Comparison of ENCODE assay signal across 9 mouse cellular contexts in genomic region chr4:114410443-114410842, GRCm38 (mm10). TPM values are rescaled to one million over a fixed set of nuclear protein-coding genes. Genes with fewer than 3 reads are reported as not detected.
DNase-seq lines count a peak whose midpoint lies in the region; ATAC-seq and TF ChIP-seq lines count a peak whose summit lies in the region.
"Had no signal": no experiment of that assay in that cellular context is flagged by ENCODE, and none has a peak within 500 bp of the region (broad histone marks: within the 10 kb centered on the region; RNA-seq: fewer than 3 reads in every experiment).

No protein-coding gene starts in this region.

- no peak for DNase-seq in lung, embryonic 14.5 days
- no peak for DNase-seq in lung, adult 18-20 months
- DNase-seq in heart, embryonic 10.5 days (ENCODE audit: low spot score), result no peak
- DNase-seq in neural tube, embryonic 11.5 days (ENCODE audit: low spot score), result peak; percentile 45
- DNase-seq in ovary, postnatal 36 days (ENCODE audit: low spot score), result no peak
- DNase-seq in right cerebral cortex, postnatal 25 days, result no peak
- DNase-seq in frontal cortex, adult 2 months (ENCODE audit: extremely low spot score in 1 of 2, low spot score in 1 of 2), result no peak
- DNase-seq: cerebellum, postnatal 14 days had no signal

- H3K36me3 ChIP-seq in lung, embryonic 14.5 days (ENCODE audit: insufficient read depth), result 0 out of 2 replicates have a peak, but pooled peaks cover 4% of the 10 kb centered on the region
- no peaks in the 10 kb centered on the region for H3K36me3 ChIP-seq in heart, embryonic 10.5 days
- no peaks in the 10 kb centered on the region for H3K36me3 ChIP-seq in kidney, embryonic 15.5 days
- H3K36me3 ChIP-seq in neural tube, embryonic 11.5 days (ENCODE audit: control insufficient read depth, insufficient read depth, low read length), result no peaks in the 10 kb centered on the region

- no peaks in the 10 kb centered on the region for H3K9me3 ChIP-seq in lung, embryonic 14.5 days (ENCODE audit: low read depth, low read length)
- no peaks in the 10 kb centered on the region for H3K9me3 ChIP-seq in heart, embryonic 10.5 days
- H3K9me3 ChIP-seq in kidney, embryonic 15.5 days (replicated peaks), result no peaks in the 10 kb centered on the region
- no peaks in the 10 kb centered on the region for H3K9me3 ChIP-seq in neural tube, embryonic 11.5 days (ENCODE audit: control insufficient read depth, low read length)

- WGBS in lung, embryonic 14.5 days, result 39% methylated on average over 11 of the region's 11 CpGs
- 18% methylated on average over 11 of the region's 11 CpGs for WGBS in heart, embryonic 10.5 days
- 14% methylated on average over 11 of the region's 11 CpGs for WGBS in kidney, embryonic 15.5 days
- 7% methylated on average over 11 of the region's 11 CpGs for WGBS in neural tube, embryonic 11.5 days

- H3K9ac ChIP-seq in lung, embryonic 14.5 days, result no peak overlapping the region
- 0 out of 2 replicates have a peak overlapping the region, but pooled peaks have one; percentile 0 for H3K9ac ChIP-seq in kidney, embryonic 15.5 days
- no peak overlapping the region for H3K9ac ChIP-seq in neural tube, embryonic 11.5 days (ENCODE audit: low read length)

- H3K4me2 ChIP-seq in lung, embryonic 14.5 days, result peak overlapping the region; percentile 38; the same call in 1 of the 2 replicates
- peak overlapping the region; percentile 97 for H3K4me2 ChIP-seq in kidney, embryonic 15.5 days
- H3K4me2 ChIP-seq in neural tube, embryonic 11.5 days (ENCODE audit: low read depth), result peak overlapping the region; percentile 26

- peaks cover 16% of the 10 kb centered on the region for H3K27me3 ChIP-seq in lung, embryonic 14.5 days (ENCODE audit: insufficient read depth, low read length)
- peaks cover 89% of the 10 kb centered on the region for H3K27me3 ChIP-seq in heart, embryonic 10.5 days (ENCODE audit: insufficient read depth, poor library complexity, severe bottlenecking)
- peaks cover 38% of the 10 kb centered on the region for H3K27me3 ChIP-seq in kidney, embryonic 15.5 days
- H3K27me3 ChIP-seq in neural tube, embryonic 11.5 days (ENCODE audit: control insufficient read depth, insufficient read depth, low read length), result peaks cover 13% of the 10 kb centered on the region

- no peak for ATAC-seq in lung, embryonic 14.5 days (ENCODE audit: insufficient read depth)
- no peak for ATAC-seq in kidney, embryonic 15.5 days (replicated peaks; ENCODE audit: low FRiP score)
- peak; percentile 59; the same call in 1 of the 2 replicates for ATAC-seq in neural tube, embryonic 11.5 days (ENCODE audit: insufficient read depth, low FRiP score, low TSS enrichment)

- 0 out of 2 replicates have a peak, but pooled peaks cover 3% of the 10 kb centered on the region for H3K4me1 ChIP-seq in lung, embryonic 14.5 days (ENCODE audit: insufficient read depth)
- peaks cover 38% of the 10 kb centered on the region for H3K4me1 ChIP-seq in heart, embryonic 10.5 days
- peaks cover 59% of the 10 kb centered on the region for H3K4me1 ChIP-seq in kidney, embryonic 15.5 days
- peaks cover 22% of the 10 kb centered on the region for H3K4me1 ChIP-seq in neural tube, embryonic 11.5 days (ENCODE audit: control insufficient read depth, insufficient read depth, low read length)

- no peak for TF ChIP-seq CTCF in lung, embryonic 14.5 days (IDR thresholded peaks at IDR 0.05; ENCODE audit: low read depth)

- no peak overlapping the region for H3K4me3 ChIP-seq in lung, embryonic 14.5 days (ENCODE audit: low read depth, low read length)
- peak overlapping the region; percentile 38 for H3K4me3 ChIP-seq in heart, embryonic 10.5 days
- peak overlapping the region; percentile 24 for H3K4me3 ChIP-seq in kidney, embryonic 15.5 days (replicated peaks)
- H3K4me3 ChIP-seq in neural tube, embryonic 11.5 days (ENCODE audit: low read depth, low read length), result no peak overlapping the region

- no peak overlapping the region for H3K27ac ChIP-seq in lung, embryonic 14.5 days (ENCODE audit: low read depth)
- no peak overlapping the region for H3K27ac ChIP-seq in heart, embryonic 10.5 days
- H3K27ac ChIP-seq in kidney, embryonic 15.5 days, result peak overlapping the region; percentile 76
- no peak overlapping the region for H3K27ac ChIP-seq in neural tube, embryonic 11.5 days (ENCODE audit: low read depth, low read length)

RNA-seq across cellular contexts. Expression of gene Trabd2b, which starts 3.9 kb away (rescaled TPM):
- 4.6 and 4.7 TPM in 2 replicates for polyA plus RNA-seq in lung, embryonic 14.5 days (2014; fragmentation: Nextera tagmentation; extraction: Ambion mirVana)
- 0.65 and 2.2 TPM in 2 replicates for polyA plus RNA-seq in heart, embryonic 10.5 days (2016; fragmentation: Nextera tagmentation; extraction: Ambion mirVana)
- 4.9 TPM in 2 replicates for polyA plus RNA-seq in kidney, embryonic 15.5 days (2015; fragmentation: Nextera tagmentation; extraction: Ambion mirVana)
- 2.0 and 2.2 TPM in 2 replicates for polyA plus RNA-seq in neural tube, embryonic 11.5 days (2014; fragmentation: Nextera tagmentation; extraction: Ambion mirVana)
- polyA plus RNA-seq in frontal cortex, adult 2 months (2012; rRNA removed), result 0.99 and 1.8 TPM in 2 replicates

Comparison
In these comparisons a context has a peak if more than half of its experiments do, and no peak if none do; other contexts are left out.
1. H3K4me2 ChIP-seq: peak in every context shown above with its lines; median percentile 97 in kidney, embryonic 15.5 days; 38 in lung, embryonic 14.5 days; 26 in neural tube, embryonic 11.5 days.
2. H3K4me3 ChIP-seq: peak in heart, embryonic 10.5 days (single experiment) and kidney, embryonic 15.5 days (single experiment); none in lung, embryonic 14.5 days (single experiment) and neural tube, embryonic 11.5 days (single experiment).